ENCODE assay signal across 9 mouse cellular contexts in the genomic region with DNA sequence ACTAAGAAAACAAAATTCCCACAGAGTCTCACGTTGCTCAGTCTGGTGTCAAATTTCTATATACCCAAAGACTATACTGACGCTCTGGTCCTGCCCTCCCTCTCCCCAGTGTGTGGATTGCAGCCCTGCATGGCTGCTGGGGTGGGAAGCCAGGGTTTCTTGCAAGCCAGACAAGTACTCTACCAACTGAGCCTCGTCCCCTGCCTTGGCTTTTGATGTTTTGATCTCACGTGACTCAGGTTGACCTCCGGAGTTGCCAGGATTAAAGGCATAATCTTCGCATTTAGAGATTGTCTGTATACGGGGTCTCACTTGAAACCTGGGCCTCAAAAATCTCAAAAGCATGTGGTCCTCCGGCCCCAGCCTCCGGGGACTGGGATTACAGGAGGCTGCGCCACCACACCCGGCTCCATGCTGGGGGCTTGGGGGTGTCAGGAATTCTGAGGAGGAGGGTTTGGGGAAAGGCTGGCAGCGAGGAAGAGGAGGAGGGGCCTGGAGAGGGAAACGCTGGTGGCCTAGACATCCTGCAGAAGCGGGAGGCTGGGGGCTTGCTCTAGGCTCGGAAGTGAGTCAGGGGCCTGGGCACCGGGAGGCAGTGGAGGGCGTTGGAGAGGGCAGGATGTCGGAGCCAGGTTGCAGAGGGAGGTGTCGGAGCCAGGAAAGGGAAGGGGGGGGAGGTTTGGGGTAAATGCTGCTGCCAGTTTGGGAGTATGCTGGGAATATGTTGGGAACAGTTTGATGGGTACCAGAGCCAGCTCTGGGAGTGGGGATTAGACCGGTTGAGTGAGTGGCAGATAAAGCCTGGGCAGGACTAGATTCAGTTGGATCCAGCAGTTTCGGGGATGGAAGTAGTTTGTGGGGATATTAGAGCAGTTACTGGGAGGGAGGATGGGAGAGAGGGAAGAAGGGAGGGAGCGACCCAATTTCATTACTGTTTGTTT. TPM values are rescaled to one million over a fixed set of nuclear protein-coding genes. Genes with fewer than 3 reads are reported as not detected.
DNase-seq lines count a peak whose midpoint lies in the region; ATAC-seq and TF ChIP-seq lines count a peak whose summit lies in the region.
"Had no signal": no experiment of that assay in that cellular context is flagged by ENCODE, and none has a peak within 500 bp of the region (broad histone marks: within the 10 kb centered on the region; RNA-seq: fewer than 3 reads in every experiment).

No protein-coding gene starts in this region.

- no peaks in the 10 kb centered on the region for H3K9me3 ChIP-seq in embryonic facial prominence, embryonic 13.5 days
- no peaks in the 10 kb centered on the region for H3K9me3 ChIP-seq in intestine, embryonic 16.5 days (ENCODE audit: control insufficient read depth, low read length)
- no peaks in the 10 kb centered on the region for H3K9me3 ChIP-seq in midbrain, embryonic 14.5 days (ENCODE audit: control insufficient read depth, low read length)

- peaks cover 28% of the 10 kb centered on the region for H3K27me3 ChIP-seq in embryonic facial prominence, embryonic 13.5 days
- H3K27me3 ChIP-seq in intestine, embryonic 16.5 days (replicated peaks; ENCODE audit: control insufficient read depth, insufficient read depth, low read length): peaks cover 14% of the 10 kb centered on the region
- H3K27me3 ChIP-seq in midbrain, embryonic 14.5 days (ENCODE audit: control insufficient read depth, insufficient read depth, low read length): peaks cover 11% of the 10 kb centered on the region

- peak overlapping the region; percentile 53 for H3K4me2 ChIP-seq in embryonic facial prominence, embryonic 13.5 days
- peak overlapping the region; percentile 24 for H3K4me2 ChIP-seq in intestine, embryonic 16.5 days (ENCODE audit: low read depth, low read length)
- H3K4me2 ChIP-seq in midbrain, embryonic 14.5 days (ENCODE audit: low read length): peak overlapping the region; percentile 15; the same call in 1 of the 2 replicates

- WGBS in embryonic facial prominence, embryonic 13.5 days: 4% methylated on average over 22 of the region's 22 CpGs
- WGBS in intestine, embryonic 16.5 days: 15% methylated on average over 22 of the region's 22 CpGs
- WGBS in midbrain, embryonic 14.5 days: 7% methylated on average over 22 of the region's 22 CpGs

- TF ChIP-seq CTCF in layer of hippocampus, adult 2 months (conservative IDR thresholded peaks at IDR 0.05): no peak

- peak overlapping the region; percentile 61 for H3K9ac ChIP-seq in embryonic facial prominence, embryonic 13.5 days
- peak overlapping the region; percentile 45; the same call in 1 of the 2 replicates for H3K9ac ChIP-seq in intestine, embryonic 16.5 days (ENCODE audit: low read depth, low read length)
- H3K9ac ChIP-seq in midbrain, embryonic 14.5 days (replicated peaks; ENCODE audit: low read length): peak overlapping the region; percentile 34; the same call in 1 of the 2 replicates

- H3K4me1 ChIP-seq in embryonic facial prominence, embryonic 13.5 days: peaks cover 26% of the 10 kb centered on the region
- peaks cover 10% of the 10 kb centered on the region; the same call in 1 of the 2 replicates for H3K4me1 ChIP-seq in intestine, embryonic 16.5 days (ENCODE audit: control insufficient read depth, insufficient read depth, low read length)
- H3K4me1 ChIP-seq in midbrain, embryonic 14.5 days (ENCODE audit: control insufficient read depth, insufficient read depth, low read length): no peaks in the 10 kb centered on the region

- peak overlapping the region; percentile 11; the same call in 1 of the 2 replicates for H3K4me3 ChIP-seq in layer of hippocampus, adult 2 months
- H3K4me3 ChIP-seq in embryonic facial prominence, embryonic 13.5 days: peak overlapping the region; percentile 24
- peak overlapping the region; percentile 12; the same call in 1 of the 2 replicates for H3K4me3 ChIP-seq in intestine, embryonic 16.5 days (ENCODE audit: low read length)
- H3K4me3 ChIP-seq in midbrain, embryonic 14.5 days (replicated peaks; ENCODE audit: low read depth, low read length): no peak overlapping the region

- no peaks in the 10 kb centered on the region for H3K36me3 ChIP-seq in embryonic facial prominence, embryonic 13.5 days
- H3K36me3 ChIP-seq in intestine, embryonic 16.5 days (ENCODE audit: control insufficient read depth, insufficient read depth, low read length): no peaks in the 10 kb centered on the region
- H3K36me3 ChIP-seq in midbrain, embryonic 14.5 days (ENCODE audit: control insufficient read depth, insufficient read depth, low read length): no peaks in the 10 kb centered on the region

- DNase-seq in layer of hippocampus, adult 2 months (ENCODE audit: low spot score in 2 of 2): no peak
- DNase-seq in layer of hippocampus, adult 8-10 months (ENCODE audit: low spot score in 2 of 2): no peak
- DNase-seq in midbrain, embryonic 14.5 days: no peak
- no peak for DNase-seq in cerebellum, adult 9-11 months
- DNase-seq: layer of hippocampus, adult 9-11 months had no signal

- peak overlapping the region; percentile 51; the same call in 1 of the 2 replicates for H3K27ac ChIP-seq in layer of hippocampus, adult 2 months
- peak overlapping the region; percentile 82 for H3K27ac ChIP-seq in embryonic facial prominence, embryonic 13.5 days
- 0 out of 2 replicates have a peak overlapping the region, but pooled peaks have one; percentile 21 for H3K27ac ChIP-seq in intestine, embryonic 16.5 days (ENCODE audit: low read length)
- H3K27ac ChIP-seq in midbrain, embryonic 14.5 days (replicated peaks; ENCODE audit: low read depth, low read length): no peak overlapping the region

- peak; percentile 67 for ATAC-seq in embryonic facial prominence, embryonic 13.5 days (ENCODE audit: insufficient number of reproducible peaks, insufficient read depth, low FRiP score, low TSS enrichment, low read depth)
- no peak for ATAC-seq in intestine, embryonic 16.5 days
- ATAC-seq in midbrain, embryonic 14.5 days (ENCODE audit: low FRiP score, low TSS enrichment): no peak
- no peak for ATAC-seq in granulocyte monocyte progenitor cell, adult 5-6 weeks (replicated peaks; ENCODE audit: poor library complexity, severe bottlenecking)
- ATAC-seq in megakaryocyte progenitor cell, adult 5-6 weeks (replicated peaks; ENCODE audit: poor library complexity): no peak

RNA-seq across cellular contexts. Expression of gene Exoc3l2, which starts 1.5 kb away (rescaled TPM):
- total RNA-seq in layer of hippocampus, adult 2 months (2021): under 1 TPM; 0.10 to 0.38 TPM
- total RNA-seq in layer of hippocampus, adult 8-10 months (2022): under 1 TPM; 0.08 to 0.41 (median 0.38) TPM
- polyA plus RNA-seq in embryonic facial prominence, embryonic 13.5 days (2015; fragmentation: Nextera tagmentation; extraction: Ambion mirVana): 0.73 and 0.84 TPM in 2 replicates
- 0.27 and 0.46 TPM in 2 replicates for polyA plus RNA-seq in intestine, embryonic 16.5 days (2015; fragmentation: Nextera tagmentation; extraction: Ambion mirVana)
- polyA plus RNA-seq in midbrain, embryonic 14.5 days (2014; fragmentation: Nextera tagmentation; extraction: Ambion mirVana): 0.12 and 0.29 TPM in 2 replicates
- total RNA-seq in granulocyte monocyte progenitor cell, adult 5-6 weeks (2014; fragmentation: Nextera tagmentation): 1.0 and 2.5 TPM in 2 replicates
- total RNA-seq in granulocyte monocyte progenitor cell, adult 5-6 weeks (2017): 0.95 TPM in 1 of 2 replicates, not detected in the other
- 0.54 and 0.57 TPM in 2 replicates for total RNA-seq in megakaryocyte progenitor cell, adult 5-6 weeks (2015)
- total RNA-seq in megakaryocyte progenitor cell, adult 5-6 weeks (2017): 0.62 and 1.3 TPM in 2 replicates

RNA-seq across cellular contexts. Expression of gene Mark4, which starts 6.0 kb away (rescaled TPM):
- total RNA-seq in layer of hippocampus, adult 2 months (2021): 10 to 100 TPM; 92.9 to 99.6 TPM
- 100 to 1,000 TPM in 1 of 4 experiments, 10 to 100 TPM in 3; 87.6 to 103 (median 95.0) TPM for total RNA-seq in layer of hippocampus, adult 8-10 months (2022)
- 10.2 and 12.4 TPM in 2 replicates for polyA plus RNA-seq in embryonic facial prominence, embryonic 13.5 days (2015; fragmentation: Nextera tagmentation; extraction: Ambion mirVana)
- 3.7 and 4.4 TPM in 2 replicates for polyA plus RNA-seq in intestine, embryonic 16.5 days (2015; fragmentation: Nextera tagmentation; extraction: Ambion mirVana)
- 18.8 and 20.3 TPM in 2 replicates for polyA plus RNA-seq in midbrain, embryonic 14.5 days (2014; fragmentation: Nextera tagmentation; extraction: Ambion mirVana)
- 9.1 and 10.8 TPM in 2 replicates for total RNA-seq in granulocyte monocyte progenitor cell, adult 5-6 weeks (2014; fragmentation: Nextera tagmentation)
- total RNA-seq in granulocyte monocyte progenitor cell, adult 5-6 weeks (2017): 2.5 and 3.8 TPM in 2 replicates
- 10.3 and 11.0 TPM in 2 replicates for total RNA-seq in megakaryocyte progenitor cell, adult 5-6 weeks (2015)
- 4.8 and 6.9 TPM in 2 replicates for total RNA-seq in megakaryocyte progenitor cell, adult 5-6 weeks (2017)

RNA-seq across cellular contexts. Expression of gene Bloc1s3, which starts 43.5 kb away (rescaled TPM):
- total RNA-seq in layer of hippocampus, adult 2 months (2021): 1 to 10 TPM; 6.0 to 6.9 TPM
- 1 to 10 TPM; 4.7 to 6.7 (median 5.9) TPM for total RNA-seq in layer of hippocampus, adult 8-10 months (2022)
- 2.3 and 2.7 TPM in 2 replicates for polyA plus RNA-seq in embryonic facial prominence, embryonic 13.5 days (2015; fragmentation: Nextera tagmentation; extraction: Ambion mirVana)
- polyA plus RNA-seq in intestine, embryonic 16.5 days (2015; fragmentation: Nextera tagmentation; extraction: Ambion mirVana): 1.4 and 2.0 TPM in 2 replicates
- polyA plus RNA-seq in midbrain, embryonic 14.5 days (2014; fragmentation: Nextera tagmentation; extraction: Ambion mirVana): 2.5 and 6.1 TPM in 2 replicates
- total RNA-seq in granulocyte monocyte progenitor cell, adult 5-6 weeks (2014; fragmentation: Nextera tagmentation): 3.1 and 4.5 TPM in 2 replicates
- total RNA-seq in granulocyte monocyte progenitor cell, adult 5-6 weeks (2017): 0.60 and 1.0 TPM in 2 replicates
- total RNA-seq in megakaryocyte progenitor cell, adult 5-6 weeks (2015): 2.9 and 3.3 TPM in 2 replicates
- total RNA-seq in megakaryocyte progenitor cell, adult 5-6 weeks (2017): 1.3 and 1.5 TPM in 2 replicates

RNA-seq across cellular contexts. Expression of gene Trappc6a, which starts 43.6 kb away (rescaled TPM):
- 10 to 100 TPM; 17.2 to 20.7 TPM for total RNA-seq in layer of hippocampus, adult 2 months (2021)
- total RNA-seq in layer of hippocampus, adult 8-10 months (2022): 10 to 100 TPM; 17.1 to 25.2 (median 21.6) TPM
- polyA plus RNA-seq in embryonic facial prominence, embryonic 13.5 days (2015; fragmentation: Nextera tagmentation; extraction: Ambion mirVana): 60.2 and 64.1 TPM in 2 replicates
- 147 and 159 TPM in 2 replicates for polyA plus RNA-seq in intestine, embryonic 16.5 days (2015; fragmentation: Nextera tagmentation; extraction: Ambion mirVana)
- 30.1 and 36.6 TPM in 2 replicates for polyA plus RNA-seq in midbrain, embryonic 14.5 days (2014; fragmentation: Nextera tagmentation; extraction: Ambion mirVana)
- total RNA-seq in granulocyte monocyte progenitor cell, adult 5-6 weeks (2014; fragmentation: Nextera tagmentation): 75.3 and 83.4 TPM in 2 replicates
- total RNA-seq in granulocyte monocyte progenitor cell, adult 5-6 weeks (2017): 28.2 and 30.6 TPM in 2 replicates
- total RNA-seq in megakaryocyte progenitor cell, adult 5-6 weeks (2015): 55.2 and 58.3 TPM in 2 replicates
- 26.1 and 39.5 TPM in 2 replicates for total RNA-seq in megakaryocyte progenitor cell, adult 5-6 weeks (2017)

RNA-seq across cellular contexts. Expression of gene Nkpd1, which starts 53.0 kb away (rescaled TPM):
- total RNA-seq in layer of hippocampus, adult 2 months (2021): under 1 TPM; 0.38 to 0.71 TPM
- total RNA-seq in layer of hippocampus, adult 8-10 months (2022): under 1 TPM; 0.39 to 0.86 (median 0.77) TPM
- 0.08 and 0.15 TPM in 2 replicates for polyA plus RNA-seq in embryonic facial prominence, embryonic 13.5 days (2015; fragmentation: Nextera tagmentation; extraction: Ambion mirVana)
- polyA plus RNA-seq in intestine, embryonic 16.5 days (2015; fragmentation: Nextera tagmentation; extraction: Ambion mirVana): 0.06 and 0.07 TPM in 2 replicates
- polyA plus RNA-seq in midbrain, embryonic 14.5 days (2014; fragmentation: Nextera tagmentation; extraction: Ambion mirVana): 0.51 and 0.74 TPM in 2 replicates
- total RNA-seq in granulocyte monocyte progenitor cell, adult 5-6 weeks (2014; fragmentation: Nextera tagmentation): not detected in 2 replicates
- not detected in 2 replicates for total RNA-seq in granulocyte monocyte progenitor cell, adult 5-6 weeks (2017)
- total RNA-seq in megakaryocyte progenitor cell, adult 5-6 weeks (2015): not detected in 2 replicates
- total RNA-seq in megakaryocyte progenitor cell, adult 5-6 weeks (2017): 0.17 and 0.34 TPM in 2 replicates

Comparison
In these comparisons a context has a peak if more than half of its experiments do, and no peak if none do; other contexts are left out.
1. RNA of gene Mark4, which starts 6.0 kb away (total RNA-seq): 92.9 to 99.6 TPM in layer of hippocampus, adult 2 months and 87.6 to 103 TPM in layer of hippocampus, adult 8-10 months; 4.8 to 11.0 TPM in megakaryocyte progenitor cell, adult 5-6 weeks and 2.5 to 10.8 TPM in granulocyte monocyte progenitor cell, adult 5-6 weeks; every median in the first group is over 4 times any median in the second.
2. Peak in every context shown above with its lines, with median percentiles within 50 percentile points of each other: H3K4me2 ChIP-seq and H3K9ac ChIP-seq.